Mouse (Mus musculus) gastrocnemius, adult 2 months (tissue): ENCODE results near the gene Pcdh8. TPM values are rescaled to one million over a fixed set of nuclear protein-coding genes. Genes with fewer than 3 reads are reported as not detected.
A peak's percentile ranks its signal among the peaks of the same experiment; 100 is the strongest.

Experiments used
- DNase-seq: peaks from one replicate; pipeline ENCODE4 v3.0.0; 2022
- H3K27ac ChIP-seq: fragments of 200-600 bp; 2 replicates; pipeline ENCODE4 v1.8.1; 2022; ENCODE audit warnings: mild to moderate bottlenecking
- H3K4me3 ChIP-seq: fragments of 200-600 bp; 2 replicates; pipeline ENCODE4 v1.8.1; 2022; ENCODE audit warnings: mild to moderate bottlenecking, moderate library complexity
- CTCF ChIP-seq: fragments of 200-600 bp; IDR thresholded peaks from 2 replicates; pipeline ENCODE4 v1.8.1; 2022; ENCODE audit warnings: antibody characterized with exemption, mild to moderate bottlenecking, moderate library complexity
- intact Hi-C: fragments of 180-260 bp; cut with DNase I; formaldehyde crosslinking; loops from one replicate; pipeline ENCODE4 v1.15.1; 2025
- long read RNA-seq, 2 experiments: library from polyadenylated mRNA; stranded (forward); transcript quantifications; one replicate each; pipeline ENCODE4 v2.0.0; 2021
- total RNA-seq, 2 experiments: library from RNA; stranded (reverse); gene quantifications; 2 replicates each; pipeline ENCODE4 v1.2.3; 2021

Pcdh8 gene
- not detected for total RNA-seq
- long read RNA-seq, experiment 1 = 0 reads
- long read RNA-seq, experiment 2 = 0 reads

DNA sequence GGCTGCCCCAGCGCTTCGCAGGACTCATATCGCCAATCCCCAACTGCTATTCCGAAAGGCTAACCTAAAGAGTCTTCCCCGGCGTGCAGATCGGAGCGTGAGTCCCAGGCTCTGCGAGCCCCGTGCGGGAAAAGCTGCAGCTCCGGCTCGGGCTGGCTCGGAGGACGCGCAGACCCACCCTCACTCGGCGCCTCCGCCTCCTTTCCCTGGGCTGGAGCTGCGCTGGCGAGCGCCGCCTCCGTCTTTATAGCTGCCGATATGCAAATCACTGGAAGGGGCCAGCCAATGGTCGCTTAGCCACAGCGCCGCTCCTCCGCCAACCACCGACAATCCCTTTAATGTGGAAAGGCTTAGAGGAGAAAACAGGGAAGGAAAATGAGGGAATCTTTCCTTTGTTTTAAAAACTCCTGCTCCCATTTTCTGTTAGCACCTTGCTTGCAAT lies at the start of gene Pcdh8:
TSS of gene Pcdh8 (minus strand) at position 219 of the 442 bp plus-strand sequence.
- peak; percentile 59 for DNase-seq
- intact Hi-C loops = loop anchor here (10.0 kb wide), 1 partner anchor 444 kb away; no protein-coding TSS in a partner anchor
- TF ChIP-seq CTCF = no peak
- H3K4me3 ChIP-seq = peak within 1 kb of the TSS; percentile 63
- H3K27ac ChIP-seq = no peak within 1 kb of the TSS

DNA sequence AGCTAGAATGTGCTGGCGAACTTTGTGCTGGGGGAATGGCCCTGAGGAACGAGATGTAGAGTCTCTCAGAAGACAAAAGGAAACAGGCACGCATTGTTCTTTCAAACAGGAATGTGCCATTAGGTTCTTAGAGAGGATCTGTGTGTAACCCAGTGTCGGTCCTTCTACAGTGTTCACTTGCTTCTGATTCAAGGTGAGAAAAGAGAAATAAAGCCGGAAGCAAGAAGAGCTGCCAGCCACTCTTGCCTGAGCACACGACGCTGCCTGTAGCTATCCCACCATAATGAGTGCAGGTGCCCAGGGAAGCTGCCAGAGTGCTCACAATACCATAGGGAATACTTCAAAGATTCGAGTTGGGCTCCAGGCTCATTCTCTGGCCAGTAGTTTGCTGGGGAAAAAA lies 43.6 kb upstream of the Pcdh8 start:
- Histone ChIP-seq H3K27ac (no peak overlapping the region), H3K4me3 (no peak overlapping the region)
- intact Hi-C loops = no loop called here
- TF ChIP-seq CTCF = no peak
- DNase-seq = no peak

DNA sequence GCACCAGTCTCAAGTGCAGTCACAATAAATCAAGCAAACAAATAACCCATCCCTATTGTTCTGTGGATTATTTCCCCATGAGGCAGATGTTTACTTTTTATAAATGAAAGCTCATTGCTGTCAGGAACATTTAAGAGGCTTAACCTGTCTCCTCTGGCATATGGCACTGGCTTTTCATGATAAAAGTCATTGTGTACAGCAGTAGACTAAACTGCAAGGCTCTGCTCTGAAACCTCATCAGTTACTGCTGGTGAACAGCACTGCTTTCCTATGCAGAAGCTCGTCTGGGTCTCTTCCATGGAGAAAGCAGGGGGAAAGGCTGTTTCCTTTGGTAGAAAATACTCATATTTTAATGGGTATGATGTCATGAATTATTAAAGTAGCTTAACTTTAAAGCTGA lies 43.0 kb upstream of the Pcdh8 start:
- TF ChIP-seq CTCF = no peak
- DNase-seq = no peak
- intact Hi-C loops = no loop called here
- H3K27ac ChIP-seq = no peak overlapping the region
- no peak overlapping the region for H3K4me3 ChIP-seq

DNA sequence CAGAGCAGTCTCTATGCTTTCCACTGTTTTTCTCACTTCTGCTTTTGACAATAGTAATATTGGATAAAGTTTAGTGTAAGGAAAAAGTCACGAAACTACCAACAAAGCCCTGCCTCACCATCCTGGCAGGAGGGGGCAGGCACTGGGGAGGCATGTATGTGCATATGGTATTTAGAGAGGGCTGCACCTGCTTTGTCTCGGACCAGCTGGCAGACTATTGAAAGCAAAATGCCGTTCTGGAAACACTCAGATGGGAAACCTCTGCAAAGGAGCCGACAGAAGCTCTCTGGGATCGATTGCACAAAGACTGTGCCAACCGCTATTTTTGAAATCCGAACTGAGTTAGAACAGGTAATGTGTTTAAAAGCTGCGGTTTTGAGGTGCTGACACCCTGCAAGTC lies 22.1 kb upstream of the Pcdh8 start:
- DNase-seq = no peak
- H3K4me3 ChIP-seq = no peak overlapping the region
- no peak for TF ChIP-seq CTCF
- H3K27ac ChIP-seq = no peak overlapping the region
- intact Hi-C loops = no loop called here

DNA sequence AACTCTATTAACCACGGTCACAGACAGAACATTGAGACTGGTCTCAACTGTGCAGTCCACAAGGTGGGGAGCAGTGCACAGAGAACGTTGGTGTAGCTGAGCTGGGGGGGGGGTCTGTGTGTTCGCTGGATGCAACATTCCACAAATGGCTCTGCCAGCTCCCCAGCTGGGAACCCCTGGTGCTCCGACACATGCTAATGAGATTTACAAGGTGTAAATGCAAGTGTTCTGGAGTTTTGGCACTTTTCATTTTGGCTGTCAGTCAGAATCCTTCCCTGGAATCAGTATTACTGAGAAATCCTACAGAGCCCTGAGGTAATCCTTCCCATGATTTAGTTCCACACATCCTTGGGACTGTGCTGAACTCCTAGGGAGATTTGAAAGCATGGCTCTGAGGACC lies 18.4 kb upstream of the Pcdh8 start:
- Histone ChIP-seq H3K27ac (no peak overlapping the region), H3K4me3 (no peak overlapping the region)
- intact Hi-C loops = no loop called here
- no peak for DNase-seq
- TF ChIP-seq CTCF = no peak

DNA sequence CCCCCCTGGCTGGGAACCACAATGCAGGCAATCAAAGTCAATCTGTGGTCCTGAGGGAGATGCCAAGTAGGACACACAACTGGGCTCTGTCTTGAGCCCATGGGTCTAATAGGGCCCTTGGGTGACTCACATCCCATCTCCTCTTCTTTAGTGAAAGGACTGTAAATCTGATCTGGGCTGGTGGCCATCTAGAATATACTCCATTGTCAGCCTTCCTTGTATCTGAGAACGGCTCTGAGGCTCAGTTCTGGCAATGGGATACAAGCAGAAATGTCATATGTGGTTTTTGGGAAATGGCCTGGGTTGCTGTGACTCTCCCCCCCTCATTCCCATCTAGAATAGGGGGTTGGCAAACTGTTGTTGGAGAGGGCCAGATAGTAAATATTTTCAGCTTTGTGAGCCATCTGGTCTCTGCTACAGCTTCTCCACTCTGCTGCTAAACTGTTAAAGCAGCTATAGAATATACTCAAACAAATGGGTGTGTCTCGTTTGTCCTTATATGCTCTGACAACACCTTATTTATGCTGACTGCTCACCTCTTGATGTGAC lies 17.6 kb upstream of the Pcdh8 start:
- no peak overlapping the region for H3K27ac ChIP-seq
- no peak for DNase-seq
- intact Hi-C loops = no loop called here
- TF ChIP-seq CTCF = no peak
- H3K4me3 ChIP-seq = no peak overlapping the region

DNA sequence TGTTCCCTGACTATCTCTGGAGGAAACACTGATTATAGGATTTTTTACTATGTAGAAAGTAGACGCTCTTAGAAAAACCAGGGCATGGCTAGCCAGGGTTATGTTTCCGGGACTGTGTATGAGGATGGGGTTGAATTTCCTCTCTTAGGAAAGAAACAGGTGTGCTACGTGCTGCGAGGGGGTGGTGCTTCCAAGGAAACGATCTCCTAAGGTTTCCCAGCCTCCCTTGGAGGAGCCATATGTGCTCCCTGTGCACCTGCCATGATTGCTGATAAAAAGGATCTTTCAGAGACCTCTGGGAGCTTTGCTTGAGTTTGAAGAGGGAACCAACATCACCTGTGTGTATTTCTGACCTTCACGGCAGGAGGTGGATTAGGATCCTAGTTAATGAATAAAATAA lies 16.8 kb upstream of the Pcdh8 start:
- intact Hi-C loops = no loop called here
- Histone ChIP-seq H3K27ac (no peak overlapping the region), H3K4me3 (no peak overlapping the region)
- no peak for TF ChIP-seq CTCF
- DNase-seq = no peak

DNA sequence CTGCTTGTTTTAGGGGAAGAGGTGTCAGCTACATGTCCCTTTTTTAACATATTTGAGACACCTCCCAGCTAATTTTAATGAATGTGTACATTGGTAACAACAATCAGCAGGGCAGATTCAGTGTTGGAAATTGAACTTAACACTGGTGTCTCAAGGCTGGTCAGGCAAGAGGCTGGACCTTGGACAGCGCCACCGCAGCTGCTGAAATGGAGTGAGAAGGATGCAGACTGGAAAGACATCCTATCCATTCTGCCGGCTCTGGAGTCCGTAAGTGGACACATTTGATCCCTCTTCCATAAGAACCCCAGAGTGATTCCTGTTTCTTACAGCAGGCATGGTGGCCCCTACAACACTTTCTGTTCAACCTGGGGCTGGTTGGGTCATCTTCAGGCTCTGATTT lies 14.3 kb upstream of the Pcdh8 start:
- no peak overlapping the region for H3K27ac ChIP-seq
- intact Hi-C loops = no loop called here
- no peak for TF ChIP-seq CTCF
- no peak for DNase-seq
- no peak overlapping the region for H3K4me3 ChIP-seq

DNA sequence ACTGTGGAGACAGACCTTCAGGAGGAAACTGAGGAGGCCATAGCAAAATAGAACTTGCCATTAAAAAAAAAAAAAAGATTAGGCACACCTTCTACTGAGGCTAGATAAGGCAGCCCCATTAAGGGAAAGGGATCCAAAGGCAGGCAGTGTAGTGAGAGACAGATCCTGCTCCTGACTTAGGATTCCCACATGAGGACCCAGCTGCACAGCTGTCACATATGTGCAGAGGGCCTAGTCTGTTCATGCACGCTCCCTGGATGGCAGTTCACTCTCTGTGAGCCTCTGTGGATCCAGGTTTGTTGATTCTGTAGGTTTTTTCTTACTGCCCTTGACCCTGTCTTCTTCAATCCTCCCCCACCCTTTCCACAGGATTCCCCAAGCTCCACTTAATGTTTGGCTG lies 9.8 kb upstream of the Pcdh8 start:
- TF ChIP-seq CTCF = no peak
- no peak overlapping the region for H3K4me3 ChIP-seq
- intact Hi-C loops = no loop called here
- no peak for DNase-seq
- no peak overlapping the region for H3K27ac ChIP-seq

DNA sequence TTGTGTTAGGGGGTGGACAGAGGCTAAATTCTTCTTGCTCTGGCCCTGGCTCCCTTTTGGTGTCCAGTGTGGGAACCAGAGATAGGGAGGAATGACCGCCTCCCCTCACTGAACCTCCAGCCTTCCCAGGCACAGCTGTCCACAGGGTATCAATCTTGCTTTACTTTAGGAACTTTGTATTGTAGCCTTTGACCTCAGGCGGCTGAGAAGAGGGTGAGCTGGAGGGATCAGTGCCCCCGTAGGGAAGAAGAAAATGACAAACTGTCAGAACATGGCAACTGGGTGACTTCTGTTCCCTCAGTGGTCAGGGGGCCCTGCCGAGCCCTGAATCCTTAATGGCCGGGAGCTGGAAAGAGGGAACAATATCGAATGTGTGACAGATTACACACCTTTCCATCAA lies 9.2 kb upstream of the Pcdh8 start:
- no peak for TF ChIP-seq CTCF
- no peak overlapping the region for H3K4me3 ChIP-seq
- intact Hi-C loops = no loop called here
- no peak for DNase-seq
- H3K27ac ChIP-seq = no peak overlapping the region

DNA sequence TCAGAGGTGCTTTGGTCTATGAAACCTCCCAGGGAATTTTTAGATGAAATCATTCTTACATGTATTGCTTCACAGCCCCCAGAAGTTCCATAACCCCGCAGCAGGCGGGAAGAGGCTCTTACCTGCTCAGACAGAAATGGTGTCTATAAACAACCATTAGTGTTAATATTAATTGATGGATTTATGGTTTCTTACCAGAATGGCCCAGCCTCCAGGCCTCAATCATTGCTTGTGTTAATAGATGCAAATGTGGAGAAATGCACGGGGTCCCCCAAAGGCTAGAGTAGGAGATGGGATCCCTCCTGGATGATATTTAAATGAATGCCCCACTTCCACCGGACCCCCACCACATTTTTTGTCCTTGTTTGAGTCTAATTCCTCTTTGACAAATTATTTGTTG lies 8.7 kb upstream of the Pcdh8 start:
- no peak for DNase-seq
- Histone ChIP-seq H3K4me3 (no peak overlapping the region), H3K27ac (no peak overlapping the region)
- no peak for TF ChIP-seq CTCF
- intact Hi-C loops = loop anchor here (10.0 kb wide), 1 partner anchor 435 kb away; no protein-coding TSS in a partner anchor

DNA sequence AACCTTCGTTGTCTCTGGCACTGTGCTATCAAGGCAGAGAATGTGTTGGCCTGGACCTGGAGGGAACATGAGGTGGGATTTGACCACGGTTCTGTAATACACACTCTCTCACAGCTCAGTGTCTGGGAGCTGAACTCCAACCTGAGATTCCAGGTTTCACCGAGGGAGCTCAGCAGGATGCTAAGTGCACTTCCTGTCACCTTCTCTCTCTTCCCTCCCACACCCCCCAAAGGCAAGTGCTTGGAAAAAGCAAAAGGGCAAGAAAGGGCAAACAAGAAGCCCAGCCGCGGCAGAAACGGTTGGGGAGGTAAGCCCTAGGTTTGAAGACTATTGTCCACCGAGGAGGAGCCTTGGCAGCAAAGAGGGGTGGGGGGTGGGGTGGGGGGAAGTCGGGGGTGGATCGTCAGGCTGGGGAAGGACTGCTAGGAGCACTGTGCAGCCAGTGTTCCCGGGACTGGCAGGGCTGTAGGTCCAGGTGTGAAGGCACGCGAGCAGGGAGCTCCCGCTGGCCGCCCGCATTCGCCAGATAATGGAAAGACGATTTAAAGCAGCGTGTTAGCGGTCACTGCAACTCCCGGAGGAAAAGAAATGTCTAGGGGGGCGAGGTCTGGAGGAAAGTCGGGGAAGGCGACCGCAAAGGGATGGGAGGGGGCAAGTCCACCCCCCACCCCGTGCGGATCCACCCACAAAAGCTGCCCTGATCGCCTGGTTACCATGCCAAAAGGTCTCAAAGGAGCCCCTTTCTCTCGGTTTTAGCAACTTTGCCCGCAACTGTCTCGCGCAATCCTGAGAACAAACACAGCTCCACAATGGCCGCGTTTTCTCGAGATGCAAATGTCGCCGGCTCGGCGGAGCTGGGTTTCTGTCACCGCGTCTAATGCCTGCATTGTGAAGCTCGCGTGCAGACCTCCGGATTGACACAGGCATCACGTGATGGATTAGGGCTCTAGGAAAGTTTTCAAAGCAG lies 2.6 kb upstream of the Pcdh8 start:
- intact Hi-C loops = loop anchor here (10.0 kb wide), 1 partner anchor 441 kb away; no protein-coding TSS in a partner anchor
- Histone ChIP-seq H3K4me3 (no peak overlapping the region), H3K27ac (no peak overlapping the region)
- TF ChIP-seq CTCF = no peak
- no peak for DNase-seq

DNA sequence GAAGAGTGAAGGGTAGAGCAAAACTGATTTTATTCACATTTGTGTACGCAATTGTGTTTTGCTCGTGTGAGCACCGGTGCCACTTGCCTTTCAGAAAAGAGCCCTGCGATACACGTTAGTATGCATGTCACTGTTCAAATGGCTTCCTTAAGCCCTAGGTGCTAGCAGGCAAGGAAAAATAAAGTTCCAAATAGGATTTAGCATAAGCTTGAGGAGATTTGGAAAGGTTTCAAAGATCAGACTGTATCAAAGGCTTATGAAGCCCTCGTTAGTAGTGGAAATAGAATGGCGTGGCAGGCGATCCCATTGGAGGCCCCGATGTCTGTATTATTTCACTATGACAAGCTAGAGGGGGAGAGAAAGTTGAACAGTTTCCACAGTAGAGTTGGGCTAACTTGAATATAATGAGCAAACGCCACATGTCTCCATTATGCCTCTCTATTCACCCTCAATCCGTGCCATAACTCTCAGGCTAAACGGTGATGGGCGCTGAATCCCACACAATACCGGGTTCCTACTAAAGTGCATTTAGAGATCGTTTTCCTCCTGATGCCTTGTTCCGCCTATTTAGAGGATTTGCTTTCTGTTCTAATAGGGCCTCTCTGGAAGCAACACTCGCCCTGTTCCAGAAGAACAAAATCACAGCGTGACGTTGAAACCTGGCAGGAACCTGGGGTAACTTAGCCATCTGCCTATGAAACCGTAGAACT lies 845 bp upstream of the Pcdh8 start:
- intact Hi-C loops = loop anchor here (10.0 kb wide), 1 partner anchor 443 kb away; no protein-coding TSS in a partner anchor
- DNase-seq = no peak
- Histone ChIP-seq H3K27ac (no peak overlapping the region), H3K4me3 (peak overlapping the region; percentile 63)
- no peak for TF ChIP-seq CTCF
